Mouse (Mus musculus) forebrain, embryonic 14.5 days (tissue): ENCODE measurements at regions not wholly inside any gene's neighbourhood (a gene's known extent, or its start where the extent isn't known, plus 50 kb on each side); places are given as distances from the start of the nearest gene placed in this dataset.
A peak's percentile ranks its signal among the peaks of the same experiment; 100 is the strongest.

ENCODE experiments used
- ATAC-seq: fragments of 200-750 bp; cut with Nextera tagmentation; 2 replicates; pipeline ENCODE4 v1.8.0; 2017; ENCODE audit warnings: mild to moderate bottlenecking, moderate library complexity
- DNase-seq: peaks from one replicate; pipeline ENCODE4 v3.0.0-alpha.2; 2015; ENCODE audit warnings: low spot score
- H3K27ac ChIP-seq: fragments of 300-500 bp; sonication (generic); 2 replicates; pipeline ENCODE4 v1.5.1; 2014; ENCODE audit warnings: low read depth, mild to moderate bottlenecking, control low read depth, low read length, moderate library complexity
- H3K27me3 ChIP-seq: fragments of 300-500 bp; sonication (generic); replicated peaks from 2 replicates; pipeline ENCODE4 v1.6.1; 2014; ENCODE audit warnings: low read length, control low read depth, mixed read lengths; ENCODE audit not compliant: control insufficient read depth, insufficient read depth
- H3K36me3 ChIP-seq: fragments of 300-500 bp; sonication (generic); 2 replicates; pipeline ENCODE4 v1.6.1; 2014; ENCODE audit warnings: low read length, control low read depth; ENCODE audit not compliant: control insufficient read depth, insufficient read depth
- H3K4me1 ChIP-seq: fragments of 300-500 bp; sonication (generic); 2 replicates; pipeline ENCODE4 v1.6.1; 2014; ENCODE audit warnings: antibody characterized with exemption, low read length, control low read depth; ENCODE audit not compliant: control insufficient read depth, insufficient read depth
- H3K4me2 ChIP-seq: fragments of 300-500 bp; sonication (generic); 2 replicates; pipeline ENCODE4 v1.6.1; 2014; ENCODE audit warnings: mild to moderate bottlenecking, control low read depth, low read length
- H3K4me3 ChIP-seq: fragments of 300-500 bp; sonication (generic); 2 replicates; pipeline ENCODE4 v1.5.1; 2014; ENCODE audit warnings: low read depth, low read length, control low read depth
- H3K9ac ChIP-seq: fragments of 300-500 bp; sonication (generic); 2 replicates; pipeline ENCODE4 v1.6.1; 2014; ENCODE audit warnings: mild to moderate bottlenecking, low read length, control low read depth, moderate library complexity
- H3K9me3 ChIP-seq: fragments of 300-500 bp; sonication (generic); replicated peaks from 2 replicates; pipeline ENCODE4 v1.6.1; 2016; ENCODE audit warnings: low read length, control low read depth, mixed read lengths; ENCODE audit not compliant: control insufficient read depth
- WGBS: fragments of 180-500 bp; shearing (Covaris S2); extraction: QIAGEN DNeasy Blood & Tissue Kit; methylation state at CpG from one replicate; pipeline ENCODE4 v1.1.7; 2014; 5-methylcytosine and 5-hydroxymethylcytosine counted together

GRCm38 (mm10) chr1:98192671-98193070 is 97.2 kb upstream of the Pam start:
- Histone ChIP-seq H3K27ac (peak overlapping the region; percentile 45; the same call in 1 of the 2 replicates), H3K27me3 (no peaks in the 10 kb centered on the region), H3K9ac (no peak overlapping the region), H3K4me1 (peaks cover 34% of the 10 kb centered on the region), H3K36me3 (no peaks in the 10 kb centered on the region), H3K4me3 (no peak overlapping the region), H3K4me2 (no peak overlapping the region), H3K9me3 (no peaks in the 10 kb centered on the region)
- ATAC-seq = no peak
- DNase-seq = peak; percentile 56
- 11% methylated on average over 4 of the region's 4 CpGs for WGBS

- no peaks in the 10 kb centered on the region for H3K27me3 ChIP-seq
- ATAC-seq = no peak
- H3K4me2 ChIP-seq = peak overlapping the region; percentile 1; the same call in 1 of the 2 replicates
- no peaks in the 10 kb centered on the region for H3K9me3 ChIP-seq
- WGBS = 38% methylated on average over 8 of the region's 8 CpGs
- no peak overlapping the region for H3K9ac ChIP-seq
- peak overlapping the region; percentile 45; the same call in 1 of the 2 replicates for H3K27ac ChIP-seq
- H3K4me3 ChIP-seq = no peak overlapping the region
- peaks cover 34% of the 10 kb centered on the region for H3K4me1 ChIP-seq
- DNase-seq = peak; percentile 55
- H3K36me3 ChIP-seq = no peaks in the 10 kb centered on the region
These were observed 96.6 kb upstream of the Pam start for GRCm38 (mm10) chr1:98192044-98192484.

DNA sequence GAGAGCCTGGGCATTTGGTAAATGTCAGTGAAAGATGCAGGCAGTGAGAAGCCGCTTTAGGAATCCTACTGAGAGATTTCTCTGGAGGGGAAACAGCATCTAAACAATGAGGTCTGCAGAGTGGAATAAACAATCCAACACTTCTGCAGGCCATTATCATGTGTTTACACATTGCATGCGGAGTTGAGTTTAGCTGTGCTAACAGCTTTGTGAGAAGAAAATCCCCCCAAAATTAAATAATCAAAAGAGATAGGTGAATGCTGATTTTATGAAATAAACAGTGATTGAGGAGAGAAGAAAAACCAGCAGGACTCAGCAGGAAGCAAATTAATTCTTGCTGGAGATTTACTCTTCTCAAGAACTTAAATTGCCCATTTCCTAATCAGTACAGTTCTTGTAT is 95.9 kb upstream of the Pam start:
- DNase-seq (peak; percentile 56), ATAC-seq (no peak)
- Histone ChIP-seq H3K27me3 (no peaks in the 10 kb centered on the region), H3K4me1 (peaks cover 34% of the 10 kb centered on the region), H3K36me3 (no peaks in the 10 kb centered on the region), H3K4me2 (peak overlapping the region; percentile 8), H3K9me3 (no peaks in the 10 kb centered on the region), H3K9ac (no peak overlapping the region), H3K27ac (peak overlapping the region; percentile 81), H3K4me3 (no peak overlapping the region)
- WGBS = 5% methylated on average over 2 of the region's 2 CpGs

GRCm38 (mm10) chr1:98190741-98191140 is 95.3 kb upstream of the Pam start:
- peak overlapping the region; percentile 1; the same call in 1 of the 2 replicates for H3K9ac ChIP-seq
- H3K4me2 ChIP-seq = peak overlapping the region; percentile 8
- H3K36me3 ChIP-seq = no peaks in the 10 kb centered on the region
- no peak overlapping the region for H3K4me3 ChIP-seq
- H3K4me1 ChIP-seq = peaks cover 34% of the 10 kb centered on the region
- DNase-seq = peak; percentile 64
- peak overlapping the region; percentile 81 for H3K27ac ChIP-seq
- 11% methylated on average over 6 of the region's 6 CpGs for WGBS
- H3K9me3 ChIP-seq = no peaks in the 10 kb centered on the region
- ATAC-seq = peak; percentile 45; the same call in 1 of the 2 replicates
- no peaks in the 10 kb centered on the region for H3K27me3 ChIP-seq

DNA sequence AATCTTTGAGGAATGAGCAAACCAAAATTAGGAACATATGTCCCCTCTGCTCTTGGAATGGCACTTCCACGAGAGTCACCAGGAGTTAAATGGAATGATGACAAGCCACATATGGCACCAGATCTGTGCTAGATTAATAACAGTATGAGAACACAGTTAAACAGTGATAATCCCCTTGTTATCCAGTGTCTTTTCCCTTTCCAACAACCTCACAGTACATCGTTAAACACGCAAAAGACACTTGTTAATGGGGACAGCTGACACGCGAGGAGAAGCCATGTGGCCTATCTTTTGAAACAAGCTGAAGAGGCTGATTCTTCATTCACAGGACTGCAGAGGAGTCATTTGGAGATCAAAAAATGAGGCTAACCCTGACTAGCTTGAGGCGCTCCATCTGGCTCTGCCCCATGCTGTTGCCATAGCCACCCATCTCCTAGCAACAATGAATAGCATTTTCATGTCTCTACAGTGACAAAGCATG is 94.6 kb upstream of the Pam start:
- H3K4me1 ChIP-seq = peaks cover 34% of the 10 kb centered on the region
- DNase-seq (peak; percentile 96), ATAC-seq (peak; percentile 97)
- H3K4me3 ChIP-seq = no peak overlapping the region
- H3K36me3 ChIP-seq = no peaks in the 10 kb centered on the region
- H3K9me3 ChIP-seq = no peaks in the 10 kb centered on the region
- peak overlapping the region; percentile 8; the same call in 1 of the 2 replicates for H3K4me2 ChIP-seq
- H3K27me3 ChIP-seq = no peaks in the 10 kb centered on the region
- peak overlapping the region; percentile 81 for H3K27ac ChIP-seq
- 4% methylated on average over 6 of the region's 6 CpGs for WGBS
- no peak overlapping the region for H3K9ac ChIP-seq

GRCm38 (mm10) chr1:98180372-98180771 is 84.9 kb upstream of the Pam start:
- H3K36me3 ChIP-seq = no peaks in the 10 kb centered on the region
- WGBS = 6% methylated on average over 6 of the region's 6 CpGs
- H3K27ac ChIP-seq = no peak overlapping the region; the same call in 1 of the 2 replicates
- DNase-seq (peak; percentile 59), ATAC-seq (peak; percentile 55)
- no peaks in the 10 kb centered on the region for H3K9me3 ChIP-seq
- H3K4me1 ChIP-seq = 0 out of 2 replicates have a peak, but pooled peaks cover 5% of the 10 kb centered on the region
- no peaks in the 10 kb centered on the region for H3K27me3 ChIP-seq
- 0 out of 2 replicates have a peak overlapping the region, but pooled peaks have one; percentile 2 for H3K4me2 ChIP-seq
- H3K9ac ChIP-seq = peak overlapping the region; percentile 17; the same call in 1 of the 2 replicates
- no peak overlapping the region for H3K4me3 ChIP-seq

DNA sequence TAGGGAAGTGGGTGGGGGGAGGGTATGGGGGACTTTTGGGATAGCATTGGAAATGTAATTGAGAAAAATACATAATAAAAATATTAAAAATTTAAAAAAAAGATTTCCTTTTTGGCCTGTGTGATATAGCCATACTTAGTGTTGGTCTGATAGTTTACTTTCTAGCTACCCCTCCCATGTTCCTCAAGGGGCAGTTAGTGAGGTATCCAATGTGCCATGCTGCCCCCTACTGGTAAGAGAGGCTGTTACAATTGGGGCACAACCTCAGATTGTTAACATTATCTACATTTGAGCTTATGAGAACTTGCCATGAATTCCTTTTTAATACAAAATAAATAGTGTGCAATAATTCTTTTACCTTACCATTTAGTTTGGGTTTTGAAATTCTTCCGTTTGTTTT is 83.6 kb upstream of the Pam start:
- DNase-seq = peak; percentile 61
- H3K36me3 ChIP-seq = no peaks in the 10 kb centered on the region
- no peak overlapping the region for H3K4me2 ChIP-seq
- 0 out of 2 replicates have a peak, but pooled peaks cover 5% of the 10 kb centered on the region for H3K4me1 ChIP-seq
- 35% methylated on average over 1 of the region's 1 CpGs for WGBS
- no peak overlapping the region for H3K4me3 ChIP-seq
- no peaks in the 10 kb centered on the region for H3K27me3 ChIP-seq
- H3K9ac ChIP-seq = no peak overlapping the region
- ATAC-seq = peak; percentile 51; the same call in 1 of the 2 replicates
- no peak overlapping the region for H3K27ac ChIP-seq
- H3K9me3 ChIP-seq = no peaks in the 10 kb centered on the region

GRCm38 (mm10) chr1:98174811-98175132 is 79.3 kb upstream of the Pam start:
- Histone ChIP-seq H3K27me3 (no peaks in the 10 kb centered on the region), H3K36me3 (no peaks in the 10 kb centered on the region), H3K27ac (no peak overlapping the region), H3K4me1 (no peaks in the 10 kb centered on the region), H3K4me2 (no peak overlapping the region), H3K9me3 (no peaks in the 10 kb centered on the region), H3K4me3 (no peak overlapping the region), H3K9ac (no peak overlapping the region)
- DNase-seq (no peak), ATAC-seq (no peak)
- 68% methylated on average over 4 of the region's 4 CpGs for WGBS

- H3K4me3 ChIP-seq = no peak overlapping the region
- 57% methylated on average over 11 of the region's 11 CpGs for WGBS
- DNase-seq (peak; percentile 74), ATAC-seq (peak; percentile 86)
- no peaks in the 10 kb centered on the region for H3K36me3 ChIP-seq
- H3K4me2 ChIP-seq = no peak overlapping the region
- H3K27me3 ChIP-seq = no peaks in the 10 kb centered on the region
- H3K4me1 ChIP-seq = no peaks in the 10 kb centered on the region
- H3K27ac ChIP-seq = peak overlapping the region; percentile 48; the same call in 1 of the 2 replicates
- H3K9ac ChIP-seq = no peak overlapping the region
- no peaks in the 10 kb centered on the region for H3K9me3 ChIP-seq
These were observed 78.7 kb upstream of the Pam start for GRCm38 (mm10) chr1:98173907-98174810.
